Mouse (Mus musculus) adrenal gland, adult 2 months (tissue): Measurements from ENCODE around the gene Plscr4. TPM values are rescaled to one million over a fixed set of nuclear protein-coding genes. Genes with fewer than 3 reads are reported as not detected.

Source experiments
- DNase-seq: peaks from one replicate; pipeline ENCODE4 v3.0.0; 2021
- polyA plus RNA-seq: library from polyadenylated mRNA; depleted of rRNA; stranded (reverse); fragments of >200 nt; gene quantifications from 2 replicates; pipeline ENCODE4 v1.2.3, GENCODE M21; 2012; rRNA removed
- total RNA-seq, 2 experiments: library from RNA; stranded (reverse); gene quantifications; 2 replicates each; pipeline ENCODE4 v1.2.3; 2021

The Plscr4 gene
- total and polyA plus RNA-seq, 3 experiments, result 13.2 to 24.3 (median 15.5) TPM

DNA sequence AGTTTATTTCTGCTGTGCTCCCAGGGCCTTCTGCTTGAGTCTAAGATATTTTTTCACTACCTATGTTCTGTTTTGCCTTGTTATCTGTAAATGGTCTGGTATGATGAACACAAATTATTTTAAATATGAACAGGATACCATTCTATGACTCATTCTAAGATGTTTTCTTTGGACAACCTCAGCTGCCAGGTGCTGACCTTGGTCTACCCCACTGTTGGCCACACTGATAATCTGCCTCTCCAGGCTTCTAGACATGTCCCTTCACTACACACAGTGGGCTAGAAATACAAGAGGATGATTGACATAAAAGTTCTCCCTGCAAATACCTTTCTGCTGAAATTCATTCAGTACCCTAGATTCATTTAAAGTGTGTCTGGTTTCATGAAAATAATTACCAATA lies 54.5 kb downstream of the Plscr4 start:
- peak; percentile 22 for DNase-seq

- no peak for DNase-seq
These were observed 59.9 kb downstream of the Plscr4 start for GRCm38 (mm10) chr9:92517036-92517435.

GRCm38 (mm10) chr9:92520751-92521150 lies 63.6 kb downstream of the Plscr4 start:
- DNase-seq, result no peak

DNA sequence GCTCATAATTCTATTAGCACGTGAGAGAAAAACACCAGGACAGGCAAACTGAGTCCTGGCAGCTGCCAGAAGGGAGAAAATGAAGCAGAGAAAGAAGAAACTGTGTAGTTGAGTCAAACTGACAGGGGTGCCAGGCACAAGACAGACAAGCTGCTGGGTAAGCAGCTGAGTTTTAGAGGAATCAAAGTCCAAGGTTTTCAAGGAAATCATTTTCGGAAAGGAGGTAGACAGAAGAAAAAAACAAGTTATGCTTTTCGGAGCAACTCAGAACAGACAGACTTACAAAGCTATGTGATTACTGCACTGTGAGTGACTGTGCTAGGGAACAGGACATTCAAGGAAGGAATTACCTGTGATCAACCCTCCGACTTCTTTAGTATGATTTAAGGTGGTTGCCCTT lies 67.3 kb downstream of the Plscr4 start:
- no peak for DNase-seq

DNA sequence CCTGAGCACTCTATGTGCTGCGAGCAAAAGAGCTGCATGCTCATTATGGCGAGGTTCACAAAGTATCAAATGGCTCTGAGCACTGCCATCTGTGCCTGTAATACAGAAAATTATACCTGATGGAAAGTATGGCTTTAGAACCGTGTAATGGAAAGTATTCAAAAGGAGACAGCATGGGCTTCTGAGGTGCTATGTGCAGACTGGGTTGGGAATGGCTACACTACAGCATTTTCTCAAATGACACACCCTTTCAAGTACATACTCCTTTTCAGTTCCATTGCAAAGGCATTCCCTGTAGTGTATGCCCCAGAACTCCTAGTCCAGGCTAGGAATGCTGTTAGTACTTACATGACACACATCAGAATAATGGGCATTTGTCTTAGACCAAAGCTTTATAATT lies 72.9 kb downstream of the Plscr4 start:
- no peak for DNase-seq

- DNase-seq, result peak; percentile 42
These were observed 80.6 kb downstream of the Plscr4 start for GRCm38 (mm10) chr9:92537735-92538134.

DNA sequence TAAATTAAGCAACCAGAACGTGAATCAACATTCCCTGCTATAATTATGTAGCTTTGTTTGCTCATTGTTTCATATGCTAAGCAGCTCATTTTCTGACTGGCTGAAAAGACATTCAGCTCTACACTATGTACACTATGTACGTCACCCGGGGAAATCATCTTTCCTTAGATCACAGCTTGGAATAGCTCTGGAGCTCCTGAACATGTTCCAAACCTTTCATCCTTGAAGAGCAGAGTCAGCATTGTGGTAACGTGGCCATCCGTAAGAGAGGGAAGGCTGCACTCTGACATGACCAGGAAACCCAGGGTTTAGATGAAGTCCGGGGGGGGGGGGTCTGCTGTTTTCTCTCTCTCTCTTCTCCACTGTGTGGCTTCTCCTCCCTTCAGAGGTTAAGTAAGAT lies 81.0 kb downstream of the Plscr4 start:
- peak; percentile 32 for DNase-seq

Other genes with a start within 250 kb of the Plscr4 start
- 10 to 100 TPM in 1 of 2 experiments, 1 to 10 TPM in 1; 7.2 to 11.2 TPM for gene Plscr1, start 207.6 kb upstream of the Plscr4 start, total RNA-seq
- gene Plscr1, start 207.6 kb upstream of the Plscr4 start, polyA plus RNA-seq, result 15.4 and 19.1 TPM in 2 replicates
- gene Plscr2, start 181.8 kb upstream of the Plscr4 start, total RNA-seq, result 10 to 100 TPM; 13.0 to 17.9 TPM
- gene Plscr2, start 181.8 kb upstream of the Plscr4 start, polyA plus RNA-seq, result 4.8 and 6.4 TPM in 2 replicates
- not detected for gene 1700057G04Rik, start 148.0 kb upstream of the Plscr4 start, total RNA-seq
- not detected in 2 replicates for gene 1700057G04Rik, start 148.0 kb upstream of the Plscr4 start, polyA plus RNA-seq
- 100 to 1,000 TPM; 134 to 206 TPM for gene Plod2, start 84.8 kb downstream of the Plscr4 start, total RNA-seq
- 46.7 and 49.0 TPM in 2 replicates for gene Plod2, start 84.8 kb downstream of the Plscr4 start, polyA plus RNA-seq